Mouse (Mus musculus) heart, embryonic 12.5 days (tissue): Measurements from ENCODE around the gene Dhfr. TPM values are rescaled to one million over a fixed set of nuclear protein-coding genes. Genes with fewer than 3 reads are reported as not detected.
A peak's percentile ranks its signal among the peaks of the same experiment; 100 is the strongest.
"Not testable (repeated sequence)": the region's sequence is repeated elsewhere in the genome, so short reads cannot be mapped to it uniquely, and the experiment has no call there.

ENCODE experiments used
- ATAC-seq: fragments of 200-750 bp; cut with Nextera tagmentation; 2 replicates; pipeline ENCODE4 v1.8.0; 2017; ENCODE audit warnings: moderate TSS enrichment, moderate library complexity; ENCODE audit not compliant: insufficient number of reproducible peaks, low FRiP score
- H3K27ac ChIP-seq: fragments of 300-500 bp; sonication (generic); 2 replicates; pipeline ENCODE4 v1.5.1; 2016; ENCODE audit warnings: mild to moderate bottlenecking, moderate library complexity; ENCODE audit not compliant: poor library complexity, severe bottlenecking
- H3K27me3 ChIP-seq: fragments of 300-500 bp; sonication (generic); replicated peaks from 2 replicates; pipeline ENCODE4 v1.6.1; 2016; ENCODE audit warnings: mild to moderate bottlenecking, moderate library complexity
- H3K36me3 ChIP-seq: fragments of 300-500 bp; sonication (generic); 2 replicates; pipeline ENCODE4 v1.6.1; 2016; ENCODE audit warnings: mild to moderate bottlenecking, moderate library complexity
- H3K4me1 ChIP-seq: fragments of 300-500 bp; sonication (generic); replicated peaks from 2 replicates; pipeline ENCODE4 v1.6.1; 2016; ENCODE audit warnings: mild to moderate bottlenecking
- H3K4me2 ChIP-seq: fragments of 300-500 bp; sonication (generic); 2 replicates; pipeline ENCODE4 v1.6.1; 2016; ENCODE audit warnings: mild to moderate bottlenecking, moderate library complexity
- H3K4me3 ChIP-seq: fragments of 300-500 bp; sonication (generic); 2 replicates; pipeline ENCODE4 v1.5.1; 2016; ENCODE audit warnings: mild to moderate bottlenecking
- H3K9ac ChIP-seq: fragments of 300-500 bp; sonication (generic); 2 replicates; pipeline ENCODE4 v1.6.1; 2016; ENCODE audit warnings: mild to moderate bottlenecking, moderate library complexity
- H3K9me3 ChIP-seq: fragments of 300-500 bp; sonication (generic); replicated peaks from 2 replicates; pipeline ENCODE4 v1.6.1; 2016; ENCODE audit warnings: mild to moderate bottlenecking, moderate library complexity
- WGBS: fragments of 180-500 bp; shearing (Covaris S2); methylation state at CpG from one replicate; pipeline ENCODE4 v1.1.7; 2016; 5-methylcytosine and 5-hydroxymethylcytosine counted together
- polyA plus RNA-seq: library from polyadenylated mRNA; unstranded; fragments of >200 nt; fragmentation: Nextera tagmentation; extraction: Ambion mirVana; gene quantifications from 2 replicates; pipeline ENCODE4 v1.2.1, GENCODE M21; 2016

Gene Dhfr
- polyA plus RNA-seq, 1 experiment from 2014 or later, result 13.0 TPM

DNA sequence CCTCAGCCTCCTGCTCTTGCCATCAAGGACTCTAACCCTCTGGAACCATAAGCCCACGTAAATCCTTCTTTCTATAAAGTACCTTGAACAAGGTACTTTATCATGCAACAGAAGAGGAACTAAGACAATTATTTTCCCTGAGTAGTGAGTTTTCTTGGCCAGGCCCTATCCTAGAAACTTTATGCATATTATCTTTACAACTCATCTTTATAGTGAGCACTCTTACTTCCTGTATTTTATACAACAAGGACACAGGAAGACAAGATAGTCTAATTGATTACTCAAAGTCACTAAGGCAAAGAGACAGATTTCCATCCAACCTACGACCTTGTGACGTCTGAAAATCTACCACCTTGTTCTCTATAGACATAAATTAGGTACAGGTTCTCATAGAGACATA is 14.7 kb upstream of the Dhfr start:
- Histone ChIP-seq H3K4me2 (no peak overlapping the region), H3K9ac (no peak overlapping the region), H3K36me3 (peaks cover 34% of the 10 kb centered on the region), H3K9me3 (no peaks in the 10 kb centered on the region), H3K27ac (no peak overlapping the region), H3K4me3 (no peak overlapping the region), H3K27me3 (no peaks in the 10 kb centered on the region), H3K4me1 (no peaks in the 10 kb centered on the region)
- no peak for ATAC-seq
- 89% methylated on average over 3 of the region's 3 CpGs for WGBS

DNA sequence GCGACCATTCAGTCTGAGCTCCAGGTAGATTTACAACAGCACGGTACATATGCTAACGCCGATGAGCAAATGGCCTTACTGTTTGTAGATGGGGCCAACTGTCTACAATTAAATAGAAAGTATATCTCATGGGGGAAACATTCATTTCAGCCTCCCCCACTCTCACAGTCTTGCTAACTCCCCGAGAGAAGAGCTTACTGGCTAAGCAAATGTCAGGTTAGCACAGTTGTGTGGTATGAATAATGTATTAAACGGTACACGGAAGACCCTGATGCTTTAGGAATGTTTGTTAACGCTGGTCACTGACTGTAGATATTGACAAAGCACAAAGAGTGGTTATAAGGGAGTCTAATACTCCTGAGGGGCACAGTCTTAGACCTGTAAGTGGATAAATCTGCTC is 10.5 kb upstream of the Dhfr start:
- H3K4me2 ChIP-seq, result no peak overlapping the region
- no peak overlapping the region for H3K9ac ChIP-seq
- 94% methylated on average over 8 of the region's 8 CpGs for WGBS
- H3K4me3 ChIP-seq, result no peak overlapping the region
- no peak for ATAC-seq
- no peaks in the 10 kb centered on the region for H3K4me1 ChIP-seq
- H3K36me3 ChIP-seq, result peaks cover 60% of the 10 kb centered on the region
- H3K27me3 ChIP-seq, result no peaks in the 10 kb centered on the region
- H3K27ac ChIP-seq, result no peak overlapping the region
- no peaks in the 10 kb centered on the region for H3K9me3 ChIP-seq

- H3K27ac ChIP-seq, result no peak overlapping the region
- WGBS, result 85% methylated on average over 5 of the region's 5 CpGs
- ATAC-seq, result no peak
- no peaks in the 10 kb centered on the region for H3K27me3 ChIP-seq
- no peaks in the 10 kb centered on the region for H3K4me1 ChIP-seq
- no peak overlapping the region for H3K4me3 ChIP-seq
- no peaks in the 10 kb centered on the region for H3K9me3 ChIP-seq
- no peak overlapping the region for H3K9ac ChIP-seq
- H3K36me3 ChIP-seq, result peaks cover 67% of the 10 kb centered on the region
- no peak overlapping the region for H3K4me2 ChIP-seq
These were observed 8.2 kb upstream of the Dhfr start for GRCm38 (mm10) chr13:92346338-92346737.

DNA sequence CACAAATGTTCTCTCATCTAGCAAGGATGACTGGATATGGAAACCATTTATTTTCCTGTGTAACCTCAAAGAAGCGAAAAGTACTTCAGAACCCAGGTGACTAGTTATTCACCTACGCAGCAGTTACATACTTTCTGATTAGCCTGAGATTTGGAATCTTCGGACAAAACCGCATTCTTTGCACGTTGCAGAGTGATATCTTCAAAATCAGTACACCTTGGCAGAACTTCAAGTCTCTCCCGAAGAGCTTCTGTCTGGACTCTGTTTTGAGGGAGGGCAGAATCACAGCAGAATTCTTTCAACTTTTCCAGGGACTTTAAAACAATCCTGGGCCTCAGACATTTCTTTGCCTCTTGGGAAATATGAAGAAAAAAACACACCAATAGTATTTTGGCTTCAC is 3.4 kb upstream of the Dhfr start:
- peaks cover 31% of the 10 kb centered on the region for H3K36me3 ChIP-seq
- H3K9me3 ChIP-seq, result no peaks in the 10 kb centered on the region
- H3K4me1 ChIP-seq, result peaks cover 15% of the 10 kb centered on the region
- no peak overlapping the region for H3K27ac ChIP-seq
- H3K4me2 ChIP-seq, result no peak overlapping the region
- no peaks in the 10 kb centered on the region for H3K27me3 ChIP-seq
- no peak overlapping the region for H3K4me3 ChIP-seq
- no peak for ATAC-seq
- no peak overlapping the region for H3K9ac ChIP-seq
- WGBS, result 85% methylated on average over 6 of the region's 6 CpGs

- Histone ChIP-seq H3K9me3 (no peaks in the 10 kb centered on the region), H3K4me3 (peak overlapping the region; percentile 82), H3K36me3 (peaks cover 20% of the 10 kb centered on the region), H3K27me3 (no peaks in the 10 kb centered on the region), H3K4me1 (peaks cover 24% of the 10 kb centered on the region), H3K9ac (peak overlapping the region; percentile 65; the same call in 1 of the 2 replicates), H3K4me2 (peak overlapping the region; percentile 99), H3K27ac (0 out of 2 replicates have a peak overlapping the region, but pooled peaks have one; percentile 87)
- ATAC-seq, result no peak
- 12% methylated on average over 4 of the region's 4 CpGs for WGBS
These were observed 570 bp upstream of the Dhfr start for GRCm38 (mm10) chr13:92353956-92354355.

DNA sequence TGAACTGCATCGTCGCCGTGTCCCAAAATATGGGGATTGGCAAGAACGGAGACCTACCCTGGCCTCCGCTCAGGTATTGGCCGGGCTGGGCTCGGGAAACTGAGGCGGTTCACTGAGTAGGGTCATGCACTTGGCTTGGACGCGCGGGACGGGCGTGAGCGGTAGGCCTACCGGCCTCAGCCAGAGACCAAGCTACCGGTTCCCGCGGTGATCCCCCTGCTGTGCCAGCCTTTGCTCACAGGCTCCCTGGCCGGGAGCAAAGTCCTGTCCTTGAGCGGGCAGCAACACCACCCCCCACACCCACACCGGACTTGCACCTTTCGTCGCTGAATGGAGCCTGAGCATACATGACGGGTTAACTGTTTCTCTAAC is 732 bp downstream of the Dhfr start:
- peaks cover 24% of the 10 kb centered on the region for H3K4me1 ChIP-seq
- peak overlapping the region; percentile 90 for H3K9ac ChIP-seq
- 1% methylated on average over 24 of the region's 24 CpGs for WGBS
- H3K4me3 ChIP-seq, result peak overlapping the region; percentile 82
- no peaks in the 10 kb centered on the region for H3K27me3 ChIP-seq
- peaks cover 27% of the 10 kb centered on the region for H3K36me3 ChIP-seq
- no peaks in the 10 kb centered on the region for H3K9me3 ChIP-seq
- peak overlapping the region; percentile 99 for H3K4me2 ChIP-seq
- ATAC-seq, result peak; percentile 44
- H3K27ac ChIP-seq, result peak overlapping the region; percentile 87; the same call in 1 of the 2 replicates

- ATAC-seq, result no peak
- H3K9ac ChIP-seq, result peak overlapping the region; percentile 12; the same call in 1 of the 2 replicates
- H3K27me3 ChIP-seq, result no peaks in the 10 kb centered on the region
- H3K4me3 ChIP-seq, result peak overlapping the region; percentile 82
- no peak overlapping the region for H3K27ac ChIP-seq
- H3K4me1 ChIP-seq, result peaks cover 24% of the 10 kb centered on the region
- H3K4me2 ChIP-seq, result peak overlapping the region; percentile 99
- WGBS, result 82% methylated on average over 7 of the region's 7 CpGs
- peaks cover 23% of the 10 kb centered on the region for H3K36me3 ChIP-seq
- no peaks in the 10 kb centered on the region for H3K9me3 ChIP-seq
These were observed 1.9 kb downstream of the Dhfr start for GRCm38 (mm10) chr13:92356376-92356775.

GRCm38 (mm10) chr13:92357644-92358043 is 3.1 kb downstream of the Dhfr start:
- Histone ChIP-seq H3K4me3 (no peak overlapping the region), H3K9ac (no peak overlapping the region), H3K27ac (no peak overlapping the region), H3K36me3 (peaks cover 27% of the 10 kb centered on the region), H3K4me2 (no peak overlapping the region), H3K27me3 (no peaks in the 10 kb centered on the region), H3K4me1 (peaks cover 24% of the 10 kb centered on the region), H3K9me3 (no peaks in the 10 kb centered on the region)
- WGBS, result 43% methylated on average over 2 of the region's 2 CpGs
- no peak for ATAC-seq

DNA sequence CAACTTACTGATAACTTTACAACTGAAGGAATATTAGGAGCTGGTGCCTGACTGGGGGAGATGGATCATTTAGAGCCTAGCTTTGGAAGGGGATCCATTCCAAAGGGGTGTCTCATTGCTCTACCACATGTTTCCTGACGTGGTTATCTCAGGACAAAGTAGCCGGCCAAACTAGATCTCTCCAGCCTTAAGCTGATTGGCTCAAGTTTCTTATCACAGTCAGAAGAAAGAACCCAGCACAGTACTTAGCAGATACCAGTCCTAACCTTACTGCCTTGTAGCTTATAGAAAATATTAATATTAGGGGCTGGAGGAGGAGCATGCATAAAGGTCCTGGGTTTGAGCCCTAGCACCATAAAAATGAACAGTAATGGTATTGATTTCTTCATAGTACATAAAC is 7.1 kb downstream of the Dhfr start:
- WGBS, result 27% methylated on average over 2 of the region's 2 CpGs
- no peak overlapping the region for H3K4me2 ChIP-seq
- H3K27ac ChIP-seq, result no peak overlapping the region
- H3K9me3 ChIP-seq, result no peaks in the 10 kb centered on the region
- H3K4me1 ChIP-seq, result peaks cover 5% of the 10 kb centered on the region; the same call in 1 of the 2 replicates
- H3K36me3 ChIP-seq, result peaks cover 27% of the 10 kb centered on the region
- H3K27me3 ChIP-seq, result no peaks in the 10 kb centered on the region
- H3K4me3 ChIP-seq, result no peak overlapping the region
- H3K9ac ChIP-seq, result no peak overlapping the region
- ATAC-seq, result no peak

- 80% methylated on average over 4 of the region's 4 CpGs for WGBS
- Histone ChIP-seq H3K9me3 (peaks cover 4% of the 10 kb centered on the region; the same call in 1 of the 2 replicates), H3K4me2 (no peak overlapping the region), H3K27ac (no peak overlapping the region), H3K27me3 (no peaks in the 10 kb centered on the region), H3K4me3 (no peak overlapping the region), H3K36me3 (peaks cover 36% of the 10 kb centered on the region), H3K9ac (no peak overlapping the region), H3K4me1 (no peaks in the 10 kb centered on the region)
- no peak for ATAC-seq
These were observed 10.8 kb downstream of the Dhfr start for GRCm38 (mm10) chr13:92365312-92365711.

GRCm38 (mm10) chr13:92370811-92371210 is 16.3 kb downstream of the Dhfr start:
- no peak for ATAC-seq
- H3K27me3 ChIP-seq, result no peaks in the 10 kb centered on the region
- no peaks in the 10 kb centered on the region for H3K4me1 ChIP-seq
- H3K9me3 ChIP-seq, result peaks cover 4% of the 10 kb centered on the region; the same call in 1 of the 2 replicates
- no peak overlapping the region for H3K4me3 ChIP-seq
- WGBS, result 75% methylated on average over 3 of the region's 3 CpGs
- no peak overlapping the region for H3K4me2 ChIP-seq
- H3K9ac ChIP-seq, result no peak overlapping the region
- H3K36me3 ChIP-seq, result peaks cover 31% of the 10 kb centered on the region
- no peak overlapping the region for H3K27ac ChIP-seq

- 93% methylated on average over 6 of the region's 6 CpGs for WGBS
- not testable (repeated sequence) for ATAC-seq, H3K4me3 ChIP-seq, H3K27ac ChIP-seq, H3K4me1 ChIP-seq, H3K9ac ChIP-seq, H3K27me3 ChIP-seq, H3K4me2 ChIP-seq, H3K9me3 ChIP-seq
- H3K36me3 ChIP-seq, result peaks cover 34% of the 10 kb centered on the region
These were observed 16.9 kb downstream of the Dhfr start for GRCm38 (mm10) chr13:92371466-92371865.
